Mouse (Mus musculus): Measurements from ENCODE around the gene Cdh4.

DNA sequence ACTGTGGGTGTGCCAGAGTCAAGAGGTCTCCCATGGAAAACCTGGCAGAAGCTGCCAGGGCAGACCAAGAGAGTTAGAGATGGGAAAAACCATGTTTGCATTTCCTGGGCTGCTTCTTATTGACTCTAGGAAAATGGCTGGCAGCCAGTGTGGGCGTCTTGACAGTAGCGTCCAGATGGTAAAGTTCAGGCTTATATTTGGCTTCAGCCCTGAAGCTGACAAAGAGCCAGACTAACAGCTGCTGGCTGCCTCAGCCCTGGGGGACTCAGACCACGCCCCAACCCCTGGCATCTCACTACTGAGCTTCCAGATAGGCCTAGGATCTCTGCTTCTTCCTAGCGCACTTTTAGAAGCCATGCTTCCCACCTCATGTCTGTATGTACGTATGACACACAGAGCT, 326.9 kb downstream of the Cdh4 start:
- TF ChIP-seq POLR2A (IDR thresholded peaks at IDR 0.05; ENCODE audit: borderline replicate concordance, extremely low read depth, insufficient read depth, insufficient read length, poor library complexity, severe bottlenecking) (no peak), CTCF (IDR thresholded peaks at IDR 0.05; ENCODE audit: borderline replicate concordance, extremely low read depth, insufficient read depth, insufficient read length) (no peak)

Measured in brain, embryonic 14.5 days (tissue).